Mouse (Mus musculus): Measurements from ENCODE around the gene Gkn3.

- TF ChIP-seq CTCF (IDR thresholded peaks at IDR 0.05; ENCODE audit: low read depth, low read length) (no peak), TAL1 (conservative IDR thresholded peaks at IDR 0.05; ENCODE audit: low read depth, low read length) (no peak), GATA1 (IDR thresholded peaks at IDR 0.05; ENCODE audit: borderline replicate concordance, low read length) (no peak)
Observed at GRCm38 (mm10) chr6:87334361-87335090, 54.2 kb downstream of the Gkn3 start.

All from G1E (cell line).